Mouse (Mus musculus): ENCODE measurements around the gene Keap1. TPM values are rescaled to one million over a fixed set of nuclear protein-coding genes. Genes with fewer than 3 reads are reported as not detected.
A peak's percentile ranks its signal among the peaks of the same experiment; 100 is the strongest.

Keap1 gene
- polyA plus RNA-seq, 1 experiment from 2014 or later: 61.6 TPM

GRCm38 (mm10) chr9:21238004-21238732 is 993 bp downstream of the Keap1 start:
- ATAC-seq (ENCODE audit: insufficient read depth, low FRiP score, low read depth): no peak
- H3K27me3 ChIP-seq (replicated peaks): peaks cover 6% of the 10 kb centered on the region
- WGBS: under 1% methylated on average over 30 of the region's 31 CpGs
- H3K36me3 ChIP-seq: peaks cover 8% of the 10 kb centered on the region; the same call in 1 of the 2 replicates
- peak overlapping the region; percentile 78 for H3K4me3 ChIP-seq (replicated peaks)
- H3K9ac ChIP-seq: peak overlapping the region; percentile 94
- no peaks in the 10 kb centered on the region for H3K9me3 ChIP-seq
- H3K27ac ChIP-seq: peak overlapping the region; percentile 93
- H3K4me1 ChIP-seq: peaks cover 16% of the 10 kb centered on the region
- peak overlapping the region; percentile 69 for H3K4me2 ChIP-seq

GRCm38 (mm10) chr9:21237368-21238003 is 1.7 kb downstream of the Keap1 start:
- Histone ChIP-seq H3K27me3 (replicated peaks) (no peaks in the 10 kb centered on the region; the same call in 1 of the 2 replicates), H3K36me3 (peaks cover 9% of the 10 kb centered on the region; the same call in 1 of the 2 replicates), H3K4me3 (replicated peaks) (peak overlapping the region; percentile 78), H3K9me3 (no peaks in the 10 kb centered on the region), H3K9ac (peak overlapping the region; percentile 94; the same call in 1 of the 2 replicates), H3K4me2 (peak overlapping the region; percentile 69), H3K27ac (peak overlapping the region; percentile 93), H3K4me1 (peaks cover 16% of the 10 kb centered on the region)
- ATAC-seq (ENCODE audit: insufficient read depth, low FRiP score, low read depth): 0 out of 2 replicates have a peak, but pooled peaks have one; percentile 6
- WGBS: 15% methylated on average over 19 of the region's 19 CpGs

- peak overlapping the region; percentile 78; the same call in 1 of the 2 replicates for H3K4me3 ChIP-seq (replicated peaks)
- H3K27ac ChIP-seq: peak overlapping the region; percentile 93; the same call in 1 of the 2 replicates
- ATAC-seq (ENCODE audit: insufficient read depth, low FRiP score, low read depth): no peak
- peaks cover 10% of the 10 kb centered on the region; the same call in 1 of the 2 replicates for H3K36me3 ChIP-seq
- H3K4me1 ChIP-seq: peaks cover 16% of the 10 kb centered on the region
- H3K4me2 ChIP-seq: peak overlapping the region; percentile 69
- 81% methylated on average over 25 of the region's 25 CpGs for WGBS
- H3K9ac ChIP-seq: 0 out of 2 replicates have a peak overlapping the region, but pooled peaks have one; percentile 94
- no peaks in the 10 kb centered on the region; the same call in 1 of the 2 replicates for H3K27me3 ChIP-seq (replicated peaks)
- no peaks in the 10 kb centered on the region for H3K9me3 ChIP-seq
These were observed 2.2 kb downstream of the Keap1 start for GRCm38 (mm10) chr9:21236991-21237367.

GRCm38 (mm10) chr9:21235341-21235740 is 3.8 kb downstream of the Keap1 start:
- Histone ChIP-seq H3K4me3 (replicated peaks) (no peak overlapping the region), H3K9me3 (no peaks in the 10 kb centered on the region), H3K4me1 (peaks cover 16% of the 10 kb centered on the region), H3K9ac (no peak overlapping the region), H3K27me3 (replicated peaks) (no peaks in the 10 kb centered on the region), H3K4me2 (no peak overlapping the region), H3K27ac (no peak overlapping the region), H3K36me3 (peaks cover 26% of the 10 kb centered on the region)
- WGBS: 77% methylated on average over 4 of the region's 4 CpGs
- ATAC-seq (ENCODE audit: insufficient read depth, low FRiP score, low read depth): no peak

GRCm38 (mm10) chr9:21233805-21234204 is 5.4 kb downstream of the Keap1 start:
- peaks cover 10% of the 10 kb centered on the region; the same call in 1 of the 2 replicates for H3K4me1 ChIP-seq
- no peak overlapping the region for H3K9ac ChIP-seq
- no peak overlapping the region for H3K4me3 ChIP-seq (replicated peaks)
- peaks cover 36% of the 10 kb centered on the region for H3K36me3 ChIP-seq
- H3K9me3 ChIP-seq: no peaks in the 10 kb centered on the region
- no peak overlapping the region for H3K27ac ChIP-seq
- no peaks in the 10 kb centered on the region for H3K27me3 ChIP-seq (replicated peaks)
- 85% methylated on average over 28 of the region's 28 CpGs for WGBS
- no peak overlapping the region for H3K4me2 ChIP-seq
- ATAC-seq (ENCODE audit: insufficient read depth, low FRiP score, low read depth): no peak

- Histone ChIP-seq H3K27ac (no peak overlapping the region), H3K4me2 (no peak overlapping the region), H3K36me3 (peaks cover 36% of the 10 kb centered on the region), H3K9me3 (no peaks in the 10 kb centered on the region), H3K27me3 (replicated peaks) (no peaks in the 10 kb centered on the region), H3K4me1 (peaks cover 10% of the 10 kb centered on the region; the same call in 1 of the 2 replicates), H3K4me3 (replicated peaks) (no peak overlapping the region), H3K9ac (no peak overlapping the region)
- WGBS: 94% methylated on average over 29 of the region's 29 CpGs
- ATAC-seq (ENCODE audit: insufficient read depth, low FRiP score, low read depth): no peak
These were observed 5.8 kb downstream of the Keap1 start for GRCm38 (mm10) chr9:21233366-21233765.

- Histone ChIP-seq H3K4me3 (replicated peaks) (no peak overlapping the region), H3K36me3 (peaks cover 36% of the 10 kb centered on the region), H3K4me1 (peaks cover 11% of the 10 kb centered on the region), H3K9ac (no peak overlapping the region), H3K4me2 (no peak overlapping the region), H3K27ac (no peak overlapping the region), H3K9me3 (no peaks in the 10 kb centered on the region), H3K27me3 (replicated peaks) (no peaks in the 10 kb centered on the region)
- no peak for ATAC-seq (ENCODE audit: insufficient read depth, low FRiP score, low read depth)
- 87% methylated on average over 5 of the region's 5 CpGs for WGBS
These were observed 6.3 kb downstream of the Keap1 start for GRCm38 (mm10) chr9:21232867-21233266.

GRCm38 (mm10) chr9:21231551-21231950 is 7.6 kb downstream of the Keap1 start:
- Histone ChIP-seq H3K4me1 (peaks cover 9% of the 10 kb centered on the region), H3K4me2 (no peak overlapping the region), H3K27me3 (replicated peaks) (no peaks in the 10 kb centered on the region), H3K4me3 (replicated peaks) (no peak overlapping the region), H3K9me3 (no peaks in the 10 kb centered on the region), H3K27ac (no peak overlapping the region), H3K36me3 (peaks cover 36% of the 10 kb centered on the region), H3K9ac (no peak overlapping the region)
- ATAC-seq (ENCODE audit: insufficient read depth, low FRiP score, low read depth): no peak
- 50% methylated on average over 23 of the region's 23 CpGs for WGBS

- peaks cover 27% of the 10 kb centered on the region for H3K36me3 ChIP-seq
- H3K27me3 ChIP-seq (replicated peaks): no peaks in the 10 kb centered on the region
- H3K27ac ChIP-seq: no peak overlapping the region
- peak; percentile 71 for ATAC-seq (ENCODE audit: insufficient read depth, low FRiP score, low read depth)
- no peak overlapping the region for H3K9ac ChIP-seq
- peak overlapping the region; percentile 35 for H3K4me3 ChIP-seq (replicated peaks)
- H3K9me3 ChIP-seq: no peaks in the 10 kb centered on the region
- peaks cover 9% of the 10 kb centered on the region for H3K4me1 ChIP-seq
- WGBS: 14% methylated on average over 16 of the region's 16 CpGs
- peak overlapping the region; percentile 56 for H3K4me2 ChIP-seq
These were observed 11.8 kb downstream of the Keap1 start for GRCm38 (mm10) chr9:21227342-21227741.

GRCm38 (mm10) chr9:21225415-21225758 is 13.8 kb downstream of the Keap1 start:
- Histone ChIP-seq H3K4me1 (peaks cover 12% of the 10 kb centered on the region; the same call in 1 of the 2 replicates), H3K27me3 (replicated peaks) (no peaks in the 10 kb centered on the region), H3K36me3 (peaks cover 11% of the 10 kb centered on the region; the same call in 1 of the 2 replicates), H3K9ac (no peak overlapping the region), H3K27ac (peak overlapping the region; percentile 80), H3K9me3 (no peaks in the 10 kb centered on the region), H3K4me2 (peak overlapping the region; percentile 57), H3K4me3 (replicated peaks) (peak overlapping the region; percentile 39)
- no peak for ATAC-seq (ENCODE audit: insufficient read depth, low FRiP score, low read depth)
- WGBS: 7% methylated on average over 7 of the region's 7 CpGs

- 18% methylated on average over 26 of the region's 26 CpGs for WGBS
- Histone ChIP-seq H3K4me1 (peaks cover 12% of the 10 kb centered on the region; the same call in 1 of the 2 replicates), H3K4me3 (replicated peaks) (peak overlapping the region; percentile 39), H3K27ac (peak overlapping the region; percentile 80), H3K27me3 (replicated peaks) (no peaks in the 10 kb centered on the region), H3K9me3 (no peaks in the 10 kb centered on the region), H3K9ac (no peak overlapping the region), H3K4me2 (peak overlapping the region; percentile 57), H3K36me3 (peaks cover 5% of the 10 kb centered on the region; the same call in 1 of the 2 replicates)
- ATAC-seq (ENCODE audit: insufficient read depth, low FRiP score, low read depth): peak; percentile 38
These were observed 14.4 kb downstream of the Keap1 start for GRCm38 (mm10) chr9:21224576-21225414.
